Mouse (Mus musculus): ENCODE results near the gene Eepd1. TPM values are rescaled to one million over a fixed set of nuclear protein-coding genes. Genes with fewer than 3 reads are reported as not detected.

Gene Eepd1
- polyA plus RNA-seq, 1 experiment from 2014 or later: 19.1 TPM

GRCm38 (mm10) chr9:25539461-25539860 lies 58.1 kb downstream of the Eepd1 start:
- no peak overlapping the region for H3K4me3 ChIP-seq (ENCODE audit: low read length)
- peaks cover 15% of the 10 kb centered on the region for H3K4me1 ChIP-seq (ENCODE audit: control insufficient read depth, insufficient read depth, low read length)
- no peak overlapping the region for H3K9ac ChIP-seq (ENCODE audit: low read length)
- no peak overlapping the region for H3K4me2 ChIP-seq (ENCODE audit: low read depth, low read length)
- no peaks in the 10 kb centered on the region for H3K36me3 ChIP-seq (ENCODE audit: control insufficient read depth, insufficient read depth)
- no peak overlapping the region for H3K27ac ChIP-seq (ENCODE audit: low read length)
- no peaks in the 10 kb centered on the region for H3K9me3 ChIP-seq (replicated peaks; ENCODE audit: control insufficient read depth, low read length)
- no peak for ATAC-seq (replicated peaks; ENCODE audit: extremely low read depth, insufficient read depth, low FRiP score)
- WGBS: 84% methylated on average over 2 of the region's 2 CpGs
- H3K27me3 ChIP-seq (ENCODE audit: control insufficient read depth, insufficient read depth, low read length): no peaks in the 10 kb centered on the region

GRCm38 (mm10) chr9:25541355-25541754 lies 60.0 kb downstream of the Eepd1 start:
- 69% methylated on average over 4 of the region's 4 CpGs for WGBS
- Histone ChIP-seq H3K9ac (ENCODE audit: low read length) (no peak overlapping the region), H3K4me2 (ENCODE audit: low read depth, low read length) (no peak overlapping the region), H3K4me1 (ENCODE audit: control insufficient read depth, insufficient read depth, low read length) (peaks cover 17% of the 10 kb centered on the region), H3K36me3 (ENCODE audit: control insufficient read depth, insufficient read depth) (no peaks in the 10 kb centered on the region), H3K27ac (ENCODE audit: low read length) (no peak overlapping the region), H3K27me3 (ENCODE audit: control insufficient read depth, insufficient read depth, low read length) (no peaks in the 10 kb centered on the region), H3K4me3 (ENCODE audit: low read length) (no peak overlapping the region), H3K9me3 (replicated peaks; ENCODE audit: control insufficient read depth, low read length) (no peaks in the 10 kb centered on the region)
- ATAC-seq (replicated peaks; ENCODE audit: extremely low read depth, insufficient read depth, low FRiP score): no peak

GRCm38 (mm10) chr9:25545212-25545611 lies 63.9 kb downstream of the Eepd1 start:
- no peak for ATAC-seq (replicated peaks; ENCODE audit: extremely low read depth, insufficient read depth, low FRiP score)
- 64% methylated on average over 2 of the region's 2 CpGs for WGBS
- peaks cover 17% of the 10 kb centered on the region for H3K4me1 ChIP-seq (ENCODE audit: control insufficient read depth, insufficient read depth, low read length)
- H3K9ac ChIP-seq (ENCODE audit: low read length): no peak overlapping the region
- H3K4me3 ChIP-seq (ENCODE audit: low read length): no peak overlapping the region
- no peak overlapping the region for H3K27ac ChIP-seq (ENCODE audit: low read length)
- no peak overlapping the region for H3K4me2 ChIP-seq (ENCODE audit: low read depth, low read length)
- no peaks in the 10 kb centered on the region for H3K36me3 ChIP-seq (ENCODE audit: control insufficient read depth, insufficient read depth)
- H3K9me3 ChIP-seq (replicated peaks; ENCODE audit: control insufficient read depth, low read length): no peaks in the 10 kb centered on the region
- no peaks in the 10 kb centered on the region for H3K27me3 ChIP-seq (ENCODE audit: control insufficient read depth, insufficient read depth, low read length)

GRCm38 (mm10) chr9:25549130-25550060 lies 68.0 kb downstream of the Eepd1 start:
- Histone ChIP-seq H3K9me3 (replicated peaks; ENCODE audit: control insufficient read depth, low read length) (no peaks in the 10 kb centered on the region), H3K4me3 (ENCODE audit: low read length) (no peak overlapping the region), H3K9ac (ENCODE audit: low read length) (no peak overlapping the region), H3K27me3 (ENCODE audit: control insufficient read depth, insufficient read depth, low read length) (no peaks in the 10 kb centered on the region), H3K36me3 (ENCODE audit: control insufficient read depth, insufficient read depth) (no peaks in the 10 kb centered on the region), H3K27ac (ENCODE audit: low read length) (no peak overlapping the region), H3K4me1 (ENCODE audit: control insufficient read depth, insufficient read depth, low read length) (peaks cover 18% of the 10 kb centered on the region), H3K4me2 (ENCODE audit: low read depth, low read length) (no peak overlapping the region)
- ATAC-seq (replicated peaks; ENCODE audit: extremely low read depth, insufficient read depth, low FRiP score): no peak
- 73% methylated on average over 8 of the region's 8 CpGs for WGBS

- Histone ChIP-seq H3K9ac (ENCODE audit: low read length) (no peak overlapping the region), H3K27me3 (ENCODE audit: control insufficient read depth, insufficient read depth, low read length) (no peaks in the 10 kb centered on the region), H3K36me3 (ENCODE audit: control insufficient read depth, insufficient read depth) (no peaks in the 10 kb centered on the region), H3K4me1 (ENCODE audit: control insufficient read depth, insufficient read depth, low read length) (peaks cover 17% of the 10 kb centered on the region), H3K4me3 (ENCODE audit: low read length) (no peak overlapping the region), H3K4me2 (ENCODE audit: low read depth, low read length) (no peak overlapping the region), H3K27ac (ENCODE audit: low read length) (no peak overlapping the region), H3K9me3 (replicated peaks; ENCODE audit: control insufficient read depth, low read length) (no peaks in the 10 kb centered on the region)
- WGBS: 88% methylated on average over 7 of the region's 7 CpGs
- ATAC-seq (replicated peaks; ENCODE audit: extremely low read depth, insufficient read depth, low FRiP score): no peak
These were observed 68.8 kb downstream of the Eepd1 start for GRCm38 (mm10) chr9:25550196-25550595.

- Histone ChIP-seq H3K4me3 (ENCODE audit: low read length) (no peak overlapping the region), H3K27me3 (ENCODE audit: control insufficient read depth, insufficient read depth, low read length) (no peaks in the 10 kb centered on the region), H3K36me3 (ENCODE audit: control insufficient read depth, insufficient read depth) (no peaks in the 10 kb centered on the region), H3K4me1 (ENCODE audit: control insufficient read depth, insufficient read depth, low read length) (peaks cover 18% of the 10 kb centered on the region), H3K9ac (ENCODE audit: low read length) (no peak overlapping the region), H3K27ac (ENCODE audit: low read length) (no peak overlapping the region), H3K4me2 (ENCODE audit: low read depth, low read length) (no peak overlapping the region), H3K9me3 (replicated peaks; ENCODE audit: control insufficient read depth, low read length) (no peaks in the 10 kb centered on the region)
- 45% methylated on average over 2 of the region's 2 CpGs for WGBS
- ATAC-seq (replicated peaks; ENCODE audit: extremely low read depth, insufficient read depth, low FRiP score): peak; percentile 51; the same call in 1 of the 2 replicates
These were observed 71.2 kb downstream of the Eepd1 start for GRCm38 (mm10) chr9:25552532-25552931.

GRCm38 (mm10) chr9:25554246-25554803 lies 73.0 kb downstream of the Eepd1 start:
- Histone ChIP-seq H3K4me1 (ENCODE audit: control insufficient read depth, insufficient read depth, low read length) (peaks cover 18% of the 10 kb centered on the region), H3K9ac (ENCODE audit: low read length) (no peak overlapping the region), H3K36me3 (ENCODE audit: control insufficient read depth, insufficient read depth) (no peaks in the 10 kb centered on the region), H3K27me3 (ENCODE audit: control insufficient read depth, insufficient read depth, low read length) (no peaks in the 10 kb centered on the region), H3K4me2 (ENCODE audit: low read depth, low read length) (no peak overlapping the region), H3K9me3 (replicated peaks; ENCODE audit: control insufficient read depth, low read length) (no peaks in the 10 kb centered on the region), H3K4me3 (ENCODE audit: low read length) (no peak overlapping the region), H3K27ac (ENCODE audit: low read length) (no peak overlapping the region)
- no peak for ATAC-seq (replicated peaks; ENCODE audit: extremely low read depth, insufficient read depth, low FRiP score)
- WGBS: 50% methylated on average over 6 of the region's 6 CpGs

GRCm38 (mm10) chr9:25555261-25555660 lies 73.9 kb downstream of the Eepd1 start:
- peaks cover 24% of the 10 kb centered on the region for H3K4me1 ChIP-seq (ENCODE audit: control insufficient read depth, insufficient read depth, low read length)
- H3K4me2 ChIP-seq (ENCODE audit: low read depth, low read length): no peak overlapping the region
- H3K27ac ChIP-seq (ENCODE audit: low read length): no peak overlapping the region
- WGBS: 62% methylated on average over 6 of the region's 6 CpGs
- no peak for ATAC-seq (replicated peaks; ENCODE audit: extremely low read depth, insufficient read depth, low FRiP score)
- H3K36me3 ChIP-seq (ENCODE audit: control insufficient read depth, insufficient read depth): no peaks in the 10 kb centered on the region
- H3K9ac ChIP-seq (ENCODE audit: low read length): no peak overlapping the region
- no peaks in the 10 kb centered on the region for H3K27me3 ChIP-seq (ENCODE audit: control insufficient read depth, insufficient read depth, low read length)
- no peaks in the 10 kb centered on the region for H3K9me3 ChIP-seq (replicated peaks; ENCODE audit: control insufficient read depth, low read length)
- no peak overlapping the region for H3K4me3 ChIP-seq (ENCODE audit: low read length)

- no peak overlapping the region for H3K4me3 ChIP-seq (ENCODE audit: low read length)
- no peaks in the 10 kb centered on the region for H3K36me3 ChIP-seq (ENCODE audit: control insufficient read depth, insufficient read depth)
- peaks cover 28% of the 10 kb centered on the region for H3K4me1 ChIP-seq (ENCODE audit: control insufficient read depth, insufficient read depth, low read length)
- H3K9ac ChIP-seq (ENCODE audit: low read length): no peak overlapping the region
- no peak for ATAC-seq (replicated peaks; ENCODE audit: extremely low read depth, insufficient read depth, low FRiP score)
- no peak overlapping the region for H3K4me2 ChIP-seq (ENCODE audit: low read depth, low read length)
- 88% methylated on average over 3 of the region's 3 CpGs for WGBS
- no peaks in the 10 kb centered on the region for H3K27me3 ChIP-seq (ENCODE audit: control insufficient read depth, insufficient read depth, low read length)
- no peak overlapping the region for H3K27ac ChIP-seq (ENCODE audit: low read length)
- no peaks in the 10 kb centered on the region for H3K9me3 ChIP-seq (replicated peaks; ENCODE audit: control insufficient read depth, low read length)
These were observed 74.7 kb downstream of the Eepd1 start for GRCm38 (mm10) chr9:25556008-25556407.
